Mouse (Mus musculus): ENCODE results near the gene Fezf2.

The Fezf2 gene

DNA sequence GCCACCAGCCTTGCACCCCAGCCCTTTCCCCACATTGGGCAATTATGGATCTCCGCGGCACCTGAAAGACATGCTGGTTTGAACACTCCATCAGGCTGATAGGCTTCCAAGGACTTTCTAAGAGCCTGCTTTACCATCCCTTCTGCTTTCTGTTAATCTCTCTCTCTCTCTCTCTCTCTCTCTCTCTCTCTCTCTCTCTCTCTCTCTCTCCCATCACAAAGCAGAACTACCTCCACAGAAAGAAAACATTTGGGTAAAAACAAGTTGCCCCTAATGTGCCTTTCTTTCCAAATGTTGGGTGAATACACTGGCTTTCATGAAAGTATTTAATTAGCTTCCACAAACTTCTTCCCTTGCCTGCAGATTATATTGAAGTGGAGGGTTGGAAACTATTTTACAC, at the start of gene Fezf2:
Gene Fezf2, minus strand, starts transcription at position 101 of the 400 bp plus-strand sequence.
- no peak for DNase-seq (ENCODE audit: extremely low spot score, low read depth, low spot score)

DNA sequence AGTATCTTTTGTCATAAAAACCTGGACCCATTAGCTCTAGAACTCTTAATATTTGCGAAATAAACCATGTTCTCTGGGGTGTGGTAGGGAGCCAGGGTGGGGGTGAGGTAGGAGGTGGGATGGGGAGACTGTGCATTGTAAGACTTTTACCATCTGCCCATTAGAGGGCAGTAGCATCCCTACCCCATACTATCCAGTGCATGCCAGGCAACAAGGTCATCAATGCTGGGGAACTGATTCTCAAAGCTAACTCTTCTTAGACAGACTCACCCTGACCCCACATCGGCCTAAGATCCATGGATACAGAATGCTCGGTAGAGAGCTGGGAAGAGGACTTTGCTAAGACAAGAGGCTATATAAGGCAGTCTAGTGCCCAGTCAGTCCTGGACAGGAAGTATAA, 49.6 kb upstream of the Fezf2 start:
- no peak for DNase-seq (ENCODE audit: extremely low spot score, low read depth, low spot score)

DNA sequence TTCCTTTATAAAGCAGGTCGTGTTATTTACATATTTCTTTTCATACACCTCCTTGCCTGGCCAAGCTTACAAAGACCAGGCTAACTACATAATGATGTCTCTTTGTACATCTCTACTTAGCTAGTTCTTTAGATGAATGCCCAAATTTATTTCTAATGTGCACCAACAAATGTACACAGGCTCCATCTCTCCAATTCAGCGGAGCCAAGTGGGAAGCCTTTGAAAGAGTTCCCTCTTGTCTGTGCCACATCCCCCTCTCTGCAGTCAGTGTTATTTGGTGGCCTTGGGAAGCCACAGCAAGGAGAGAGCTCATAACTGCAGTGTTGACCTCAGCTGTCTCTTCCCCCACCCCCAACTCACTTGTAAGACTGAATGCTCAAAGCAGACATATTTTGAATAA, 46.3 kb upstream of the Fezf2 start:
- DNase-seq (ENCODE audit: extremely low spot score, low read depth, low spot score) = no peak

DNA sequence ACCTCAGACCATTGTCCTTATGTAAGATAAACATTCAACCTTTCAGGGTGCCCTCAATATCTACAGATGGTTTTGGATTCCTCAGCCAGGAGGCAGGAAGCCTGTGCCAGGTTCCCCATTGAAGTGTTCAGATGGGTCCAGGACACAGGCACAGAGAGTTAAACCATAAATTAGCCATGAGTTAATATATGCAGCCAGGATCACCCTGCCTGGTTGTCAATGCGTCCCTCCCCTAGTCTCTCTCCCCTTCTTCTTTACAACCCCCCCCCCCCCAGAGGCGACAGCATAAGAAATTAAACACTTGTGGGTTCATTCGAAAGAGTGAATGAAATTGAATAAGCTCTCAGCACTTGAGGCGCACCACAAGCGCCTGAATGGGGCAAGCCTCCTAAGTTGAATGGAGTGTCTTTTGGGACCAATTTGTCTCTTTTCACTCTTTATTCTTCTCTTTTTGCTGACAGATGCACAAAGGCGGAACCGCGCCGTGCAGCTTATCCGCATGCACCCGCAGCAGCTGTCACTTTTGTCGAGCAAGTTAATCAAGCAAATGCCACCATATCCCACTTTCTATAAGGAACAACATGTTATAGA, 45.4 kb upstream of the Fezf2 start:
- no peak for DNase-seq (ENCODE audit: extremely low spot score, low read depth, low spot score)

DNA sequence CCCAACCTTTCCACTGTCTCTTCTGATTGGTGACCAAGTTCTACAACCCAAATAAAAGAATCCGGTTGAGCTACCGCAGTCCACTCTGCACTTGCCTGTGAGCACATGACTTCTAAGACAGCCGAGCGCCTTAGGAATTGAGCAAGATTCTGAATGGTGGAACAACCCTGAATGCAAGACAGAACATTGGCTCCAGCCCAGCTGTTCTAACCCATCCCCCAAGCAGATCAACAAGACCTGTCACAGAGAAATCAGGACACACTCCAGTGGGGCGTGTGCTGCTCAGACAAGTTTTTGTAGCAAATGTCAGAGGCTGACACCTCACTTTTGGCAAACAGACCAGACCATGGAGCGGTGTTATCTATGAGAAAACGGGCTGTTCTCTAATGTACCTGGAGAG, 43.2 kb upstream of the Fezf2 start:
- no peak for DNase-seq (ENCODE audit: extremely low spot score, low read depth, low spot score)

DNA sequence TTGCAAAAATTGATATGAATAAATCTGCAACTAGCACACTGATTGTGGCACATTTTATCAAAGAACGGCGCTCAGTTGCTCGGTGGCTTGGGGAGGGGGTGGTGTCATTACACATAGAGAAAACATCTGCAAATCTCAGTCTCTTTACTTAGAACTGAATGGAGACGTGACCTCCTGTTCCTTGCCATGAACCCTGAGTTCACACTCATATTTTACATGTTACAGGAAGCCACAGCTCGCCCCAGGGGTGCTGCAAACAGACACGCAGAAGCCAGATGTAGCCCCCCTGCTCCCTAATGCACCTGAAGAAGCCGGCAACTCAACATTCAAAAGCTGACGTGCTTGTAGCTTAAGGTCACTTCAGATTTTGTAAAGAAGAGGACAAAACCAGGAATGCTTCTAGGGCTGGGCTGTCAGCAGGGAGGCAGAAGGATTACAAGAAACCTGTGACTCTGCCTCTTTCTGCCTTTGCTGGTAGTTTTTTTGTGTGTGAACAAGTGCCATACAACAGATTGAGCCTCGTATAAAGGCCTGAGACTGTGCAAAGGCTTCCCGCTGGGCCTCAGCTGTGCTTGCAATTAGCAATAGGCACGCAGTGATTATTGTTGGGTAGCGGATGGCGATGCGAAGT, 40.9 kb upstream of the Fezf2 start:
- DNase-seq (ENCODE audit: extremely low spot score, low read depth, low spot score) = peak; percentile 12

DNA sequence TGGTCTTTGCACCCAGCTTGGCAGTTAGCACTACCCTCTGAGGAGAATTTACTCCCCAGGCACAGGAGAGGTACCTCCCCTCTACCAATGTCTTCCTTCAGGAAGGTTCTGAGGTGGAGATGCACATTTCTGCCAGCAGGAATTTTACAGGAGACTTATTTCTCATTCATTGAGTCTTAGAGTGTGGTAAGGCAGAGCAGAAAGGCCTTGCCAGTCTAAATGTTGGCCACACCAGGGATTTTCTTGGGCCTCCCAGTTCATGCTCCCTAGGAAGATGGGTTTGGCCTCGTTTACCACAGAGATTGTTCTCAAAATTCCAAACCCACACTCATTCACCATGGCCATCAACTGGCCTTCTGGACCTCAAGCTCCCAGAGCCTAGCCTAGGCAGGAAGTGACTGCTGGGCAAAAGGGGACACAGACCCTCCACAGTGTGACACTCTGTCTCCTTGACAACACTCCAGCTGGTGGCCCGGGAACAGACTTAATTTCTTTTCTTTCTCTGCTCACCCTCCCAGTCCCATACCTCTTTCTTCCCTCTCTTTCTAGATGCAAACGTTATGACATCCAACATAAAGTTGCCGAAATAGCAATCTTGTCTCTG, 40.3 kb upstream of the Fezf2 start:
- no peak for DNase-seq (ENCODE audit: extremely low spot score, low read depth, low spot score)

DNA sequence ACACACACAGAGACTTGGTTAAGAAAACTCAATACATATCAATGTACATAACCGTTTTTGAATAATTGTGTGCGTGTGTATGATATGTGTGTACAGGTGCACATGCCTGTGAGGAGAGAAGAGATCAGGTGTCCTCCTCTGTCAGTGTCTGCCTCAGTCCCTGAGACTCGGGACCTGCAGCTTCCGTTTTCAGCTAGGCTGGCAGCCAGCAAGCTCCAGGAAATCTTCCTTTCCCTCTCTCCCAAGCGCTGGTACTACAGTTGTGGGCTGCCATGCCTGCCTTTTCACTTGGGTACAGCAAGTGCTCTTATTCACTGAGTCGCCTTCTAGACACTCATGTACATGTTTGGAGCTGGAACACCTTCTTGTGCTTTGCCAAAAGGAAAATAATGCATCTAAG, 39.2 kb upstream of the Fezf2 start:
- no peak for DNase-seq (ENCODE audit: extremely low spot score, low read depth, low spot score)

DNA sequence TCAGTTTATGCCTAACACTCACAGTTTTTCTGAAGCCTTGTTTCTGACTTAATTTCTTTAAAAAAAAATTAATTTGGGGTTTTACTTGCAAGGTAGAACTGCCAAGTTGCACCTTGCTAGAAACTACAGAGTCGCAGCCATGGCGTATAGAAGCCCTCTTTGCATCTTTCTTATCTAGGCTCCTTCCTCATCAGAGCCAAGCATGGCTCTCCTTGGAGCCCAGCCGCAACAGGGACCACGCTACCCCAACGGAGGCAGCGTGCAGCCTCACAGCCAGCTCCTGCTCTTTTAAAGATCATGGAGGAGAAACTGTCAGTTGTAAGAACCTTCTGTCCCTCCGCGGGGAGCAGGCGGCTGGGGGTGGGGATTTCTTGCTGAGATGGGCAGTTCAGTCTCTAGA, 29.9 kb upstream of the Fezf2 start:
- no peak for DNase-seq (ENCODE audit: extremely low spot score, low read depth, low spot score)

DNA sequence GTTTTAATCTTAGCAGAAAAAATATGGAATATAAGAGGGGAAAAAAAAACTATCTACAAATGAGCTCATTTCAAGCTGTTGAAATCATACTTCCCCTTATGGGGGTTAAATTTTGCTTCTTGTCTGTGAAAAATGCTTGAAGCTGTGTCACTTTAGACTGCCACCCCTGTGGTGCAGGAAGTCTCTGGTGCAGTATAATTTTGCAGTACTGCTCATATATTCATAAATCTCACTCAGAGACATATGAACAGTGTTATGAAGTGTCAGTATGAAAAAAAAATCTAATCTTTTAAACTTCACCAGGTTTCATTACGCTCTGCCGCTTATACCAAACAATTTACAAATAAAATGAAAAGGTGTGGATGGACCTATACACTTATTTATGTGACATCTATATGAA, 29.3 kb upstream of the Fezf2 start:
- DNase-seq (ENCODE audit: extremely low spot score, low read depth, low spot score) = no peak

DNA sequence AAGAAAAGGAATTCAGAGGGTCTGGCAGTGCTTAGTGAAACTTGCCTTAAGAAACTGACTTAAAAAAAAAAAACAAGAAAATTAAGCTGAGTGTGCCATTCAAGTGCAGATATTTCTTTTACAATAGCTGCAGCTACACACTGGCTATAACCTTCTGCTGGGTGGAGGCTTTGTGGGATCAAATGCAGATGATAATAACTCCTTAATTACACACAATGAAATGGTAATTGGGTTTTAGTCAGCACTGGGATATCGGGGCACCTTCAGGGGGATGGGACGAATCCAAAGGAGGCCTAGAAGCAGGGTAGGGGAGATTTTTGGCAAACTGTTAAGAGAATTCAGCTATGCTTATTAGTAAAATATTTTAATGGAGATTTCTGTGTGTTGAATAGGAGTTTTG, 27.5 kb upstream of the Fezf2 start:
- no peak for DNase-seq (ENCODE audit: extremely low spot score, low read depth, low spot score)

DNA sequence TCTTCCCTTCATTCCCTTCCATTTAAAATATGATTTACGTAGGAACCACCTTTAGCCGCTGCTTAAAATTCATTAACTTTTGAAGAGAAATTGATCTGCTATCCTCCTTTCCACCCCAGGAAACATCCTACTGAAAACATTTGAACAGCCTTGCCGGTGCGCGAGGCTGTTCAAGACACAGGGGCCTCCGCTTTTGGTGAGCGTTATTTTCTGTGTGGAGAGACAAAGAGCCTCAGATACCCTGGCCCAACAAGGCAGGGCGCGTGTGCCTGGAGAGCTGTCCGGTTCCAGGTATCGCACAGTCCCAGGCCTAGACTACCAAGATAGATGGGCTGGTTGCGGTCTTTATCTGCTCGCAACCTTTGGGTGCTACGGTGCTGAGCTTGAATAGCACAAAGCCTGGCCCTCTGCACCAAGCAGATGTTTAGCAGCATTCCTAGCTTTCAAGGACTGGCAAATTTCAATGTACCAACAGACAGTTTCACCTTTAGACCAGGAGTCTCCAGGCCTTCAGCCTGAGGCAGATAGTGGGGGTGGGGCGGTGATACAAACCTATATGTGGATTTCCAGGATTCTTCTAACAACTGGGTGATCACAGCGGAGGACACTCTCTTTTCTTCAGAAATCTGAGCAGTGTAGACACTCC, 2.4 kb upstream of the Fezf2 start:
- no peak for DNase-seq (ENCODE audit: extremely low spot score, low read depth, low spot score)

DNA sequence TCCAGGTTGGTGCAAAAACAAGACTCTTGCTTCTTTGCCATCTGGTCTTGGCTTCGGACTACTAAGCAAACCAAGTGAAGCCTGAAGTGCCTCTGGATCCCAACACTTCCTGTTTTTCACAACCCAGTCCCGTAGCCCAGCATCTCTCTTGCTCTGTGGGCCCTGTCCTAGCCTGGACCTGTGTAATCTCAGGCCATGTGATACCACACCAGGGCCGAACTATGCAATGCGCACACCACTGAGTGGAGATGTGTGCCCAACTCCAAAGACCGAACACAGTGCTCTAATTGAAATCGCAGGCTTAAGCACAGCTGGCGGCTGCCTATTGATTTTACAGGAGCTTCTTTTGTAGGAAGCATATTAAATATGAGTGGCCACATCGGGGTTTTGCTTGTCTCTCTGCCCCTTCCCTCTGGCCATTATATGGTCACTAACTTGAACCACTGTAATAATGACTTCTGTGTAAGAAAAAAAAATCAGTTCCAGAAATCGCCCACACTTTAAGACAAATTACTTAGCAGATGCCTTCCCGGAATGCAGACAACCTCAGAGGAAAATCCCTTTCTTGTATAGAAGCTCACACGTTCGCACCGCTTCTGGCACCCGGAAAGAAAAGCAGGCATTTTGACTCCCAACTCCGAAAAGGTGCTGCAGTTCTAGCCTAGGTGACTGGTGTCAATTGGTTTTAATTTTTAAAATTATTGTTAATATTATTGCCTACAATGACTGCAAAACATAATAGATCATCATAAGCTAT, 1.5 kb upstream of the Fezf2 start:
- DNase-seq (ENCODE audit: extremely low spot score, low read depth, low spot score) = no peak

DNA sequence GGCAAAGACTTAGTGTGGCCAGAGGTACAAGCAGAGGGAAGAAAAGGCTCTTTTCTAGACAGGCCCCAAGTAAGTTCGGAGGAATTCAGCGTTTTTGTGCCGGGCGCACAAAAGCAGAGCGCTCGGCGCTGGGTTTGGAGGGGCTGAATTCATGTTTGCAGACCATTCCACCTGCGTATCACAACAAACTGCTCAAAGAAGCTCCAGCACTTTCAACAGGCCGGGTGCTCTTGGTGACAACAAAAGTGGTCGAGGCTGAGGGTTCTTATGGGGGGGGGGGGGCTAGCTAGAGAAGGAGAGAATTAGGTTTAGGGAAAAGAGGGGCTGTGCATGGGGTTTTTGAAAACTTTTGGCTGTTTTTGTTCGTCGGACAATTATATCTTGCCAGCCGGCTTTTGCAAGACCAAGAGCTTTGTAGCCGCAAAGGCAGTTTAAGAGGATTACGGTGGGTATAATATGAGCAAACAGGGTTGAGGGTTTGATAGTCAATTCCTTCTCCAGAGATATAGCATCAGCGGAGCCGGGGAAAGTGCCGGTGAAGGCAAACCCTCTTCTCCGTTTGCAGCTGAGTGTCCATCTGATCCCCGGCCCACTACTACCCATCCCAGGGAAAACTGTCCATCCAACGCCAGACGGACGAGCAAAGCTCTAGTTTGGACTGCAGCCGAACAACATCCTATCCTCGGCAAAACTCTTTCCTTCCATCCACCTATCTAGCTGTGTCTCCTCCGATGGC, 956 bp downstream of the Fezf2 start:
- DNase-seq (ENCODE audit: extremely low spot score, low read depth, low spot score) = no peak

DNA sequence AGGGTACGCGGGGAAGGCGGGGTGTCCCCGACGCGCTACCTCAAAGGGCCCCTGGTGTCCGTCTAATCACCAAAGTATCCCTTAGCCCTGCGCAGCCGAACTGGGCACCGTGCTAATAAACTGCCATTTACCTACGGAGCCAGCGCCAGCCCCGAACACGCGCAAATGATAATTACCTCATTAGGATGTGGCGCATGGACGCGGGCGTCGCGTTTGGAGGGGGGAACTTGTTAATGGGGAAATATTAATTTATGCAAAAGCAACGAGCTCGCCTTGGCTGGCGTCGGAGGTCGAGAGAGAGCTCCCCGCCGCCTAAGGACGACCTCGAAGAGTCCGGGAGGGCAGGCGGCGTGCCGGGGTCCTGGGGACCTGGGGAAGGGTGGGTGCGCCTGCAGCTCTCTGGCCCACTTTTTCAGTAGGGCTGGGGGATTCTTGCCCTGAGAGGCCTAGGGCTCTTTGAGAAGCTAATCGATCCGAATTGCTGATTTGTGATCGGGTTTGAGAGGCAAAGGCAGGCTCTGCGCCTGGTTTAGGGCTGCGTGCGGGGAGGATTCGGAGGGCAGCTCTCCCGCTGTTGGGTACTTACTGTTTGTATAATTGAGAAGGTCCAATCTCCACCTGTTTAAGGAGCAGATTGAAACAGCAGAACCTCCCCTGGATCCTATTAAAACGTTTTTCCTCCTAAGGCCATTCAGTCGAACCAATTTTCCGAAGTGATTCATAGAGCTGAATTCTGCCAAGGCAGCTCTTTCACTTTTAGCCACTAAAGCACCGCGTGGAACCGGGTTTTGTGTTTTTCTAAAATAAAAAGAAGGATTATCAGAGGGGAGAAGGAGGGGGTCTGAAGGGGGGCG, 1.8 kb downstream of the Fezf2 start:
- DNase-seq (ENCODE audit: extremely low spot score, low read depth, low spot score) = no peak

DNA sequence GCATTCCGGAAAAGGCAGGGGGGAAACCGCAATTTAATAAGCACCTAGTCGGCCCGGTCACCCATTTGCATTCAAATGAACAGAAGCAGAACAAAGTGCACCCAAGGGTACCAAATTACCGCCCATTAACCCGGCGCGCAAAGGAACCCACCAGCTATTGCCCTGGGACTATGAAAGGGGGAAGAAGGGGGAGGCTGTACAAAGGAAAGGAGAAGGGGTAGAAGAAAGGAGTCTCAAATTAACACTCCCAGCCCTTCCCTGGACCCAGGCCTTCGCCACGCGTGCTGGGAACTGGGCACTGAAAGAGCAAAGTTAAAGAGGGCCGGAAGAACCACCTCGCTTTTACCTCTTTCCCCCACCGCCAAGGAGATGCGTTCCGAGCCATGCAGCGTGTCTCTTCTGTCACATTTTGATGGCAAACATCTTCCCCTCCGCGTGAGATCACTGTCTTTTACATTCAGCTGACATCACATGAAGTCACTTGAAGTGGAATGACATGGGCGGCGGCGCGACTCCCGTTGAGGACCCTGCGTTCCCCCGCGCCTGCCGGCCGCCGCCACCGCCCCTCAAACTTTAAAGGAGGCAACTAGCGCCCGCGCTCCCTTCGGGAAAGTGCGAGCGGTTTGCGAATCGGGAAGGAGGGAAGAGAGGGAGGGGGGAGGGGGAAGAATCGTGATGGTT, 2.6 kb downstream of the Fezf2 start:
- no peak for DNase-seq (ENCODE audit: extremely low spot score, low read depth, low spot score)

DNA sequence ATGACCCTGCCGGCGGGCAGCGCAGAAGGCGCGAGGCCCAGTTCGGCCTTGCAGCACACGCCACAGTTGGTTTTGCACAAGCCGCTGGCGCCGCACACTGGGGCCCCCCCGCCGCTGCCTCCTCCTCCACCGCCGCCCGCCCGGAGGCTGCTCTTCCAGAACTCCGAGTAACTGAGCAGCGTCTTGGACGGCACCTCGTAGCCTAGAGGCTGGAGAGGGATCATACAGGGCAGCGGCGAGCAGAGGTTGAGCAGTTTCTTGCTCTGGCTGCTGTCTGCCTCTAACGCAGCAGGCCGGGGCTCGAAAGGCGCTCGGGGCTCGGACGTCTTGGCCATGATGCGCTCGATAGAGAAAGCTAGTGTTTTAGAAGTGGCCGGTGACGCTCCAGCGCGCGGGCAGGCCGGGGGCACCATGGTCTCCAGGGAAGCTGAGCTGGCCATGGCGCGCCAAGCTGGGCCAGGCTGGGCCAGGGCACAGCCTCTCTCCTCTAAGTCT, 3.2 kb downstream of the Fezf2 start:
- no peak for DNase-seq (ENCODE audit: extremely low spot score, low read depth, low spot score)

DNA sequence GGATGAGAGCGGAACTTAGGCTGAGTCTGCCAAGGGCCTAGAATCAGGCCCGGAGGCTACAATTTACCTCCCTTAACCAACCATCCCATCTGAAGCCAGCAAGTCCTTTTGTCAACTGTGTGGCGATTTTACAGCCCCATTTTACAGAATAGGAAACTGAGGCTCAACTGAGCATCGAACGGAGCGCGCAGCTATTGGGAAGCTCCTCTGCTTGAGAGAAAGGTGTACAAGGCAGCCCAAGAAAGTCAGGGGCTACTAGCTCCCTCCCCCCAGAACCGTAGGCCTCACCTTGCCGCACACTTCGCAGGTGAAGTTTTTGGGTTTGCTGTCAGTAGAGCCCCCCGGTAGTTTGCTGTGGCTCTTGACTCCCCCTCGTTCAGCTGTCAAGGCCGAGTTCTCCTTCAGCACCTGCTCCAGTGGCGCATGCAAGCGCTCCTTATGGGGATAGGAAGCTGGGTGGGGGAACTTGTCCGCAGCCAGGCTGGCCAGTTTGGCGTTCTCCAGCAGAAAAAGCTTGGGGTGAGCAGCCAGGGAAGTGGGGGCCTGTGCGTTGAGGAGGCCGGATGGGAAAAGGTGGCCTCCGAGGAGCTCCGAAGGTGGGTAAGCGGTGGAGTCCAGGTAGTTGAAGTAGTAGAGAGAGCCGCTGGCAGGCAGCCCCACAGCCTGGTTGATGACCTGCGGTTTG, 3.8 kb downstream of the Fezf2 start:
- DNase-seq (ENCODE audit: extremely low spot score, low read depth, low spot score) = no peak

Measured in hindlimb bud, embryonic 11.5 days (tissue).